Mouse (Mus musculus) midbrain, embryonic 16.5 days (tissue): ENCODE measurements around the gene Hist3h2ba. TPM values are rescaled to one million over a fixed set of nuclear protein-coding genes. Genes with fewer than 3 reads are reported as not detected.

Experiments used
- ATAC-seq: fragments of 200-750 bp; cut with Nextera tagmentation; 2 replicates; pipeline ENCODE4 v1.8.0; 2017; ENCODE audit warnings: moderate TSS enrichment
- H3K27ac ChIP-seq: fragments of 300-500 bp; sonication (generic); 2 replicates; pipeline ENCODE4 v1.5.1; 2014; ENCODE audit warnings: mild to moderate bottlenecking, low read length, mixed read lengths
- H3K27me3 ChIP-seq: fragments of 300-500 bp; sonication (generic); 2 replicates; pipeline ENCODE4 v1.6.1; 2014; ENCODE audit warnings: low read depth, low read length, mixed read lengths; ENCODE audit not compliant: control insufficient read depth, insufficient read depth
- H3K36me3 ChIP-seq: fragments of 300-500 bp; sonication (generic); 2 replicates; pipeline ENCODE4 v1.6.1; 2014; ENCODE audit warnings: mild to moderate bottlenecking, low read length, moderate library complexity, mixed read lengths; ENCODE audit not compliant: control insufficient read depth, insufficient read depth
- H3K4me1 ChIP-seq: fragments of 300-500 bp; sonication (generic); 2 replicates; pipeline ENCODE4 v1.6.1; 2014; ENCODE audit warnings: mild to moderate bottlenecking, low read length, mixed read lengths; ENCODE audit not compliant: control insufficient read depth, insufficient read depth
- H3K4me2 ChIP-seq: fragments of 300-500 bp; sonication (generic); 2 replicates; pipeline ENCODE4 v1.6.1; 2014; ENCODE audit warnings: mild to moderate bottlenecking, low read length, mixed read lengths
- H3K4me3 ChIP-seq: fragments of 300-500 bp; sonication (generic); 2 replicates; pipeline ENCODE4 v1.5.1; 2014; ENCODE audit warnings: low read depth, mild to moderate bottlenecking, low read length, moderate library complexity, mixed read lengths
- H3K9ac ChIP-seq: fragments of 300-500 bp; sonication (generic); 2 replicates; pipeline ENCODE4 v1.6.1; 2014; ENCODE audit warnings: low read depth, low read length, mixed read lengths
- H3K9me3 ChIP-seq: fragments of 300-500 bp; sonication (generic); replicated peaks from 2 replicates; pipeline ENCODE4 v1.6.1; 2014; ENCODE audit warnings: mild to moderate bottlenecking, low read length, mixed read lengths; ENCODE audit not compliant: control insufficient read depth, poor library complexity, severe bottlenecking
- WGBS: fragments of 180-500 bp; shearing (Covaris S2); extraction: QIAGEN DNeasy Blood & Tissue Kit; methylation state at CpG from one replicate; pipeline ENCODE4 v1.1.7; 2014; 5-methylcytosine and 5-hydroxymethylcytosine counted together
- polyA plus RNA-seq: library from polyadenylated mRNA; unstranded; fragments of >200 nt; fragmentation: Nextera tagmentation; extraction: Ambion mirVana; gene quantifications from 2 replicates; pipeline ENCODE4 v1.2.1, GENCODE M21; 2015

The Hist3h2ba gene
- polyA plus RNA-seq, 1 experiment from 2014 or later, result 345 TPM

DNA sequence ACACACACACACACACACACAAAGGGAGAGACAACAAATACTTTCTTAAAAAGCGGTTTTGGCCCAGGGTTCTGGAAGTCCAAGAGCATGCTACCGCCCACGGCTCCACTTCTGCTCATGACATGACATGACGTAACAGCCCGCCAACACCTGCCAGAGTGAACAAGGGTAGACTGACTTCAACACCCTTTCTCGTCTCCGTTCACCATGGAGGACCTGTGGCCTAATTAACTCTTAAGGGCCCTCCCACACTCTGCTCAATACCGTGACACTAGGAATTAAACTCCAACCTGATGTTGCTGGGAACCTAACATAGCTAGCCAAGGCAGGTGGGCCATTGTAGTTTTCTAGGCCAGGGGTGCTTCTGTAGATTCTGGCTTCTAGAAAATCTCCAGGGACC, 20.3 kb downstream of the Hist3h2ba start:
- no peak overlapping the region for H3K27ac ChIP-seq
- no peaks in the 10 kb centered on the region for H3K4me1 ChIP-seq
- H3K27me3 ChIP-seq, result no peaks in the 10 kb centered on the region
- no peak for ATAC-seq
- no peaks in the 10 kb centered on the region for H3K9me3 ChIP-seq
- no peak overlapping the region for H3K4me2 ChIP-seq
- no peak overlapping the region for H3K4me3 ChIP-seq
- WGBS, result 91% methylated on average over 8 of the region's 8 CpGs
- H3K36me3 ChIP-seq, result no peaks in the 10 kb centered on the region; the same call in 1 of the 2 replicates
- no peak overlapping the region for H3K9ac ChIP-seq

DNA sequence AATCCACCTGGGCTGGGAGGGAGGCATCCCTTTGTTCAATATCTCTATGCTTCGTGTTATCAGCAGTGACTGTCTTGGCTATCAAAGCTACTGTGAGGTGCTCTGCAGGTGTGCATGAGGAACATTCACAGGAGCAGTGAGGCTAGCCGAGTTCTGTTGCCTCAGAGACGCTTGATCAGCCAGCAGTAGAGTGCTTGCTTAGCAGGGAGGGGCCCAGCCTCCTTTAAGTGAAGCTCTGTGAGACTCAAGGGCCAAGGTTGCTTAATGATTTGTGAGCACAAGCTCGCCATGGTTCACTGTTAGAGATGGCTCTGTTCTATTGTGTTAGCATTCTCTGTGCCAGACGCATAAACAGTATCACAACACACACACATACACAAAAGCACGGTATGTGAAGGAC, 20.9 kb downstream of the Hist3h2ba start:
- H3K4me1 ChIP-seq, result no peaks in the 10 kb centered on the region
- H3K9ac ChIP-seq, result no peak overlapping the region
- H3K27me3 ChIP-seq, result no peaks in the 10 kb centered on the region
- peaks cover 3% of the 10 kb centered on the region; the same call in 1 of the 2 replicates for H3K36me3 ChIP-seq
- H3K4me2 ChIP-seq, result no peak overlapping the region
- no peak overlapping the region for H3K4me3 ChIP-seq
- no peak overlapping the region for H3K27ac ChIP-seq
- ATAC-seq, result no peak
- H3K9me3 ChIP-seq, result no peaks in the 10 kb centered on the region
- WGBS, result 79% methylated on average over 6 of the region's 6 CpGs

DNA sequence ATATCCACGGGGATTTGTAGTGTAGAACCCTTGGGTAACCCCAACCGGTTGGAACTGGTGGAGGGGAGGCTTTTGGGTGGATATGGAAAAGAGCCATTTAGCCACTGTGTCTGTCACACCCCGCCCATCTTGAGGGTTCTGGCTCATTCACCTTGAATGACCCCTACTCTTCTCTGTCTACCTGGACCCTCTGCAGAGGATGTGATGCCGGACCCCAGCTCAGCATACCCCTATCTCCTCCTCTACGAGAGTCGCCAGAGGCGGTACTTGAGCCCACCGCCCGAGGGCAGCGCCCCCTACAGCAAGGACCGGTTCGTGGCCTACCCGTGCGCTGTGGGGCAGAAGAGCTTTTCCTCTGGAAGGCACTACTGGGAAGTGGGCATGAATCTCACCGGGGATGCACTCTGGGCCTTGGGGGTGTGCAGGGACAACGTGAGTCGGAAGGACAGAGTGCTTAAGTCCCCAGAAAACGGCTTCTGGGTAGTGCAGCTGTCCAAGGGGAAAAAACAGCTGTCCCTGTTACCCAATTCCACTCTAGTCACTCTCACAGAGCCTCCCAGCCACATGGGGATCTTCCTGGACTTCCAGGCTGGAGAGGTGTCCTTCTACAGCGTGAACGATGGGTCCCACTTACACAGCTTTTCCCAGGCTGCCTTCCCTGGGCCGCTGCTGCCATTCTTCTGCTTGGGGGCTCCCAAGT, 22.3 kb downstream of the Hist3h2ba start:
- H3K9ac ChIP-seq, result no peak overlapping the region
- H3K4me3 ChIP-seq, result no peak overlapping the region
- no peaks in the 10 kb centered on the region for H3K27me3 ChIP-seq
- H3K36me3 ChIP-seq, result peaks cover 3% of the 10 kb centered on the region; the same call in 1 of the 2 replicates
- peaks cover 8% of the 10 kb centered on the region for H3K4me1 ChIP-seq
- whole genome bisulfite sequencing, result 93% methylated on average over 21 of the region's 21 CpGs
- no peak for ATAC-seq
- no peaks in the 10 kb centered on the region for H3K9me3 ChIP-seq
- H3K27ac ChIP-seq, result no peak overlapping the region
- no peak overlapping the region for H3K4me2 ChIP-seq

DNA sequence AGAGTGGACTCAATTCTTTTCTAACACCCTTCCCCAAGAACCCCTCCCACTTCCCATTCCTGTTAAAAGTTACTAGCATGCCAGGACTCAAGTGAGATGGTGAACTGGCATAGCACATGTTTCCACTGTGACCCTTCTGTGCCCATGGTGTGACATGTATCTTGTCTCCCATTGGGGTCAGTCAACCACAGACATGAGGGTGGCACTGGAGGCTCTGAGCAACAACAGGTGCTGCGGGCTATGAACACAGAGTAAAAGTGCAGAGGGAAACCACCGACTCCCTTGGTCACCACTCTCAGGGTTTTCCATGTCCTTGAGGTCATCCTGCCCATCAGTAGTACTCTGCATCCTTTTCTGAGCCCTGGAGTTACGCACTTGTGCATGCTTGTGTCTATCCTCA, 23.1 kb downstream of the Hist3h2ba start:
- H3K36me3 ChIP-seq, result peaks cover 3% of the 10 kb centered on the region; the same call in 1 of the 2 replicates
- ATAC-seq, result no peak
- H3K27me3 ChIP-seq, result no peaks in the 10 kb centered on the region
- H3K9me3 ChIP-seq, result no peaks in the 10 kb centered on the region
- no peak overlapping the region for H3K9ac ChIP-seq
- no peak overlapping the region for H3K4me3 ChIP-seq
- peaks cover 11% of the 10 kb centered on the region for H3K4me1 ChIP-seq
- H3K27ac ChIP-seq, result no peak overlapping the region
- no peak overlapping the region for H3K4me2 ChIP-seq
- 89% methylated on average over 3 of the region's 3 CpGs for WGBS

DNA sequence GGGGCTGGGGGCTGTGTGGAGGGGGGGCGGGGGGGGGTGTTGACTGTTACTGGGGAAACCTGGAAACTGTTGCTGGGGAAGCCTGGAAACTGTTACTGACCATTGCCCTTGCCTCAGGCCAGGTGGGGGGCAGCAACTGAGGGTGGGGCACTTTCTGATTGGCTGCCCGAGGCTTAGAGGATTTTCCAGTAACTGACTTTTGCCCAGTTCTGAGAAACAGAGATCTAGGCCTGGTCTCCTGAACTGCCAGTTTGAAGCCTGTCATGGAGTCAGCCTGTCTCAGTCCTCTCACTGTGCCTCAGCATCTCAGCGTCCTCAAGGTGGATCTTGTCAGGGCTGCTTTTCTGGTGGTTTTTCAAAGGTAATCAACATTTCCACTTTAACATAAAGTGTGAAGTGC, 25.7 kb downstream of the Hist3h2ba start:
- H3K4me1 ChIP-seq, result peaks cover 23% of the 10 kb centered on the region
- H3K27me3 ChIP-seq, result no peaks in the 10 kb centered on the region
- H3K9ac ChIP-seq, result no peak overlapping the region
- ATAC-seq, result no peak
- 88% methylated on average over 3 of the region's 3 CpGs for WGBS
- no peaks in the 10 kb centered on the region for H3K9me3 ChIP-seq
- H3K36me3 ChIP-seq, result peaks cover 3% of the 10 kb centered on the region; the same call in 1 of the 2 replicates
- no peak overlapping the region for H3K4me3 ChIP-seq
- no peak overlapping the region for H3K4me2 ChIP-seq
- no peak overlapping the region for H3K27ac ChIP-seq

DNA sequence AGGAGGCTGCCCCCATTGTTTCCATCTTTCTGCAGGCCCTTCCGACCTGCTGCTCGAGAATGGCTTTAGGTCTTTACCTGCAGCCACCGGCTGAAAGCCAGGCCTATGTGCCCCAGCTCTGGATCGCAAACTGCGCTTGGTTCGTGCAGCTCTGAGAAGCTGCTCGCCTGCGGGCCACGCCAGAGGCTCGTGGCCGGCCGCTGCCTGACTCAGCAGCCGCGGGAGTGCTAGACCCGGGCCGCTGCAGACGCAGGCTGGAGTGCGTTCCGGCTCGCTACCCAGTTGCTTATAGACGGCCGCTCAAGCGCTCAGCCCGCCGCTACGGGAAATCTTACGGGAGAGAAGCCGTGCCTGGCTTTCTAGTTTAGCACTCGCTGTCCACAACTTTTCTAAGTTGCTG, 28.4 kb downstream of the Hist3h2ba start:
- Histone ChIP-seq H3K27ac (no peak overlapping the region), H3K36me3 (peaks cover 4% of the 10 kb centered on the region; the same call in 1 of the 2 replicates), H3K27me3 (no peaks in the 10 kb centered on the region), H3K9ac (peak overlapping the region; percentile 92), H3K4me2 (peak overlapping the region; percentile 98), H3K4me1 (peaks cover 48% of the 10 kb centered on the region), H3K4me3 (peak overlapping the region; percentile 97), H3K9me3 (no peaks in the 10 kb centered on the region)
- no peak for ATAC-seq
- under 1% methylated on average over 29 of the region's 29 CpGs for WGBS

DNA sequence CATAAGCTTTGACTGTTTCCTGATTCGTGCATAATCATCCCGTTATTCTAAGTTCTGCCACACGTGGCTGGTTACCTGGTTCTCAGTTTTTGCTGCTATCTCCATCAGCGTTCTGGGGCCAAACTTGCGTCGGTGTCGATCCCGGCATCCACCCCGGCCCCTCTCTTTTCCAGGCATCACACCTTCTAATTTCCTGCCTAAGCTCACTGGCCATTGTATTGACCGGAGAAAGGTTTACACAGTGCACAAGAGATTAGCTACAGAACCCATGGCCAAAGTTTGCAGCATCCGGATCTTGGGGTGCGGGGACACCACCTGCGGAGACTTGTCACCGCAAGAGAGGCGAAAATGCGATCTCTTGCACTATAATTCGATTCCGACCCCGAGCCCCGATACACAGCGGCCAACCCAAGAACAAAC, 28.9 kb downstream of the Hist3h2ba start:
- peak; percentile 49 for ATAC-seq
- WGBS, result under 1% methylated on average over 21 of the region's 21 CpGs
- H3K27ac ChIP-seq, result peak overlapping the region; percentile 66
- peak overlapping the region; percentile 92 for H3K9ac ChIP-seq
- H3K9me3 ChIP-seq, result no peaks in the 10 kb centered on the region
- H3K4me3 ChIP-seq, result peak overlapping the region; percentile 97
- peaks cover 49% of the 10 kb centered on the region for H3K4me1 ChIP-seq
- H3K4me2 ChIP-seq, result peak overlapping the region; percentile 98
- no peaks in the 10 kb centered on the region for H3K27me3 ChIP-seq
- H3K36me3 ChIP-seq, result peaks cover 6% of the 10 kb centered on the region; the same call in 1 of the 2 replicates

DNA sequence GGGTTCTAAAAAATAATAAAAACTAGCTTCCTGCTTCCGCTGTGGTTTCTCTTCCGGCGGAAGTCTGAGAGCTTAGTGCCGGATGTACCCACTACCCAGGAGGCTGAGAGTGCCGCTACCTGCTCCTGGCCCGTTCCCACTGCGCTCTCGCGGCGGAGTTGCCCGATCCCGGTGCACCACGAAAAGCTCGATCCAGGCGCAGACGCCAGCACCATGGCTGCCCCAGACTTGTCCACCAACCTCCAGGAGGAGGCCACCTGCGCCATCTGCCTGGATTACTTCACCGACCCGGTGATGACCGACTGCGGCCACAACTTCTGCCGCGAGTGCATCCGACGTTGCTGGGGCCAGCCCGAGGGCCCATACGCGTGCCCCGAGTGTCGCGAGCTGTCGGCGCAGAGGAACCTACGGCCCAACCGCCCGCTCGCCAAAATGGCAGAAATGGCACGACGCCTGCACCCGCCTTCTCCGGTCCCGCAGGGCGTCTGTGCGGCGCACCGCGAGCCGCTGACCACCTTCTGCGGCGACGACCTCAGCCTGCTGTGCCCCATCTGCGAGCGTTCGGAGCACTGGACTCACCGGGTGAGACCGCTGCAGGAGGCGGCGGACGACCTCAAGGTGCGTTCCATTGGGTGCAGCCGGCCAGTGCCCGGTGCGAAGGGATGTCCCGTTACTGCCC, 29.4 kb downstream of the Hist3h2ba start, which contains the start of gene Trim11:
Gene Trim11 (plus strand): TSS at position 67 of the 679 bp plus-strand sequence.
- peak within 1 kb of the TSS; percentile 92 for H3K9ac ChIP-seq
- H3K36me3 ChIP-seq, result peaks cover 11% of the 10 kb centered on the region
- ATAC-seq, result peak; percentile 88
- under 1% methylated on average over 64 of the region's 64 CpGs for WGBS
- no peaks in the 10 kb centered on the region for H3K9me3 ChIP-seq
- peak within 1 kb of the TSS; percentile 97 for H3K4me3 ChIP-seq
- H3K27me3 ChIP-seq, result no peaks in the 10 kb centered on the region
- H3K4me2 ChIP-seq, result peak within 1 kb of the TSS; percentile 98
- peak within 1 kb of the TSS; percentile 66 for H3K27ac ChIP-seq
- peaks cover 49% of the 10 kb centered on the region for H3K4me1 ChIP-seq

DNA sequence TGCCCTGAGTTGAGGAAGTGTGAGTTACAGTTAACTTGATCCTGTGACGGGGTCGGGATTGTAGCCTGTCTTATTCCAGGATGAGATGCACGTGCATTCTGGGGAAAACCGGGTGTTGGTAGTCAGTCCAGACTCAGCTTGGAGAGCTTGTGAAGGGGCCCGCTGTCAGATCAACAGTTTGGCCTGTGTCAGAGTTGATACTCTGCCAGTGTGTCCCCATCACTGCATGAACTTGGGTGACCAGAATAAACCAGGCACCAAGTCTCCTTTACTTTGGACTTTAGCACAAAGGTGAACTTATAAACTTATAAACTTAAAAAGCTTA, 29.9 kb downstream of the Hist3h2ba start:
- 5% methylated on average over 5 of the region's 5 CpGs for WGBS
- H3K4me1 ChIP-seq, result peaks cover 49% of the 10 kb centered on the region
- ATAC-seq, result no peak; the same call in 1 of the 2 replicates

More for the DNA sequence above, 29.9 kb downstream of the Hist3h2ba start:
- Histone ChIP-seq H3K9ac (peak overlapping the region; percentile 92), H3K27me3 (no peaks in the 10 kb centered on the region), H3K4me3 (peak overlapping the region; percentile 97), H3K27ac (no peak overlapping the region), H3K9me3 (no peaks in the 10 kb centered on the region), H3K36me3 (peaks cover 12% of the 10 kb centered on the region), H3K4me2 (peak overlapping the region; percentile 98)
